8 mouse cellular contexts compared by ENCODE assay signal in genomic region chr17:31294363-31295214, GRCm38 (mm10). TPM values are rescaled to one million over a fixed set of nuclear protein-coding genes. Genes with fewer than 3 reads are reported as not detected.
A peak's percentile ranks its signal among the peaks of the same experiment; 100 is the strongest.
DNase-seq lines count a peak whose midpoint lies in the region; ATAC-seq and TF ChIP-seq lines count a peak whose summit lies in the region.

No protein-coding gene starts in this region.

- TF ChIP-seq POLR2A in small intestine, adult 2 months (IDR thresholded peaks at IDR 0.05; ENCODE audit: low read depth, low read length) = no peak

- H3K27ac ChIP-seq in left cerebral cortex, adult 2 months = no peak overlapping the region
- no peak overlapping the region for H3K27ac ChIP-seq in hindbrain, postnatal 0 days
- peak overlapping the region; percentile 84; the same call in 1 of the 2 replicates for H3K27ac ChIP-seq in small intestine, adult 2 months (ENCODE audit: insufficient read depth, low read depth, low read length)

- WGBS in hindbrain, postnatal 0 days = 84% methylated on average over 15 of the region's 15 CpGs
- 76% methylated on average over 15 of the region's 15 CpGs for WGBS in small intestine, adult 2 months

- intact Hi-C loops in left cerebral cortex, adult 2 months (cut with DNase I) = no loop called here
- intact Hi-C loops in left cerebral cortex, postnatal 25 days (cut with DNase I) = loop anchor here (1.0 kb wide), 1 partner anchor 40 kb away; no protein-coding TSS in a partner anchor

- H3K9ac ChIP-seq in hindbrain, postnatal 0 days (replicated peaks; ENCODE audit: low read length) = no peak overlapping the region

- TF ChIP-seq CTCF in left cerebral cortex, adult 2 months (IDR thresholded peaks at IDR 0.05) = peak; percentile 62
- peak; percentile 57 for TF ChIP-seq CTCF in Patski (IDR thresholded peaks at IDR 0.05)
- TF ChIP-seq CTCF in hindbrain, postnatal 0 days (IDR thresholded peaks at IDR 0.05; ENCODE audit: low read depth) = no peak; the same call in 1 of the 2 replicates
- TF ChIP-seq CTCF in small intestine, adult 2 months (IDR thresholded peaks at IDR 0.05; ENCODE audit: extremely low read depth, insufficient read length, insufficient replicate concordance, low read depth, low read length) = peak; percentile 40; the same call in 1 of the 2 replicates

- no peaks in the 10 kb centered on the region for H3K36me3 ChIP-seq in hindbrain, postnatal 0 days (ENCODE audit: insufficient read depth, low read length)
- no peaks in the 10 kb centered on the region for H3K36me3 ChIP-seq in small intestine, adult 2 months (ENCODE audit: control insufficient read depth, insufficient read depth, low read length)

- ATAC-seq in Patski = no peak
- no peak for ATAC-seq in hindbrain, postnatal 0 days

- peaks cover 17% of the 10 kb centered on the region; the same call in 1 of the 2 replicates for H3K4me1 ChIP-seq in hindbrain, postnatal 0 days (ENCODE audit: insufficient read depth, low read length)
- H3K4me1 ChIP-seq in small intestine, adult 2 months (ENCODE audit: control insufficient read depth, insufficient read depth, insufficient read length, low read length) = peaks cover 8% of the 10 kb centered on the region

- CTCF ChIA-PET in Patski (lab: Charles Lee) = interaction anchor here (0.7 to 1.7 kb wide), 3 partner anchors 10 to 40 kb away, joined by 3 to 6 read pairs (median 3); no protein-coding TSS in a partner anchor

- peak overlapping the region; percentile 98; the same call in 1 of the 2 replicates for H3K4me2 ChIP-seq in hindbrain, postnatal 0 days (ENCODE audit: low read depth, low read length)

- POLR2A ChIA-PET in Patski (lab: Charles Lee) = no interaction called here

- H3K27me3 ChIP-seq in Patski = peaks cover 4% of the 10 kb centered on the region
- no peaks in the 10 kb centered on the region for H3K27me3 ChIP-seq in hindbrain, postnatal 0 days (ENCODE audit: insufficient read depth, low read length)
- no peaks in the 10 kb centered on the region for H3K27me3 ChIP-seq in small intestine, adult 2 months (ENCODE audit: control insufficient read depth, insufficient read depth, low read length)

- no peak overlapping the region for H3K4me3 ChIP-seq in left cerebral cortex, adult 2 months
- no peak overlapping the region for H3K4me3 ChIP-seq in hindbrain, postnatal 0 days (ENCODE audit: low read length)
- H3K4me3 ChIP-seq in small intestine, adult 2 months (ENCODE audit: low read depth, low read length) = peak overlapping the region; percentile 80

- no peak for DNase-seq in left cerebral cortex, adult 2 months (ENCODE audit: extremely low spot score in 1 of 2, low spot score in 2 of 2)
- no peak for DNase-seq in left cerebral cortex, postnatal 25 days (ENCODE audit: low spot score in 2 of 2)
- DNase-seq in Patski (ENCODE audit: low read depth, low spot score) = no peak
- no peak for DNase-seq in hindbrain, postnatal 0 days (ENCODE audit: low spot score)
- no peak for DNase-seq in layer of hippocampus, adult 9-11 months
- no peak for DNase-seq in ovary, postnatal 10 days (ENCODE audit: low spot score)
- DNase-seq in gastrocnemius, postnatal 25 days = no peak

- no peaks in the 10 kb centered on the region for H3K9me3 ChIP-seq in hindbrain, postnatal 0 days (ENCODE audit: low read length)

- in situ Hi-C loops in Patski (cut with MboI; ENCODE audit: low pct_unique_long_range_greater_than_20kb) = no loop called here

RNA-seq across cellular contexts. Expression of gene Slc37a1, which starts 8.0 kb away (rescaled TPM):
- 10 to 100 TPM in 1 of 2 experiments, 1 to 10 TPM in 1; 9.4 to 12.0 TPM for total RNA-seq in left cerebral cortex, adult 2 months (2021)
- total RNA-seq in left cerebral cortex, postnatal 25 days (2021) = 1 to 10 TPM; 6.7 to 9.9 TPM
- polyA plus RNA-seq in Patski (2021) = 4.5 TPM
- total RNA-seq in hindbrain, postnatal 0 days (2014; rRNA removed) = 8.8 and 10.7 TPM in 2 replicates
- polyA plus RNA-seq in hindbrain, postnatal 0 days (2015; fragmentation: Nextera tagmentation; extraction: Ambion mirVana) = 5.7 and 6.8 TPM in 2 replicates
- polyA plus RNA-seq in small intestine, adult 2 months (2012; rRNA removed) = 68.2 and 145 TPM in 2 replicates
- total RNA-seq in gastrocnemius, postnatal 25 days (2021) = 1 to 10 TPM; 3.0 to 5.2 TPM

RNA-seq across cellular contexts. Expression of gene Rsph1, which starts 17.4 kb away (rescaled TPM):
- total RNA-seq in left cerebral cortex, adult 2 months (2021) = 10 to 100 TPM; 14.5 to 19.8 TPM
- total RNA-seq in left cerebral cortex, postnatal 25 days (2021) = 10 to 100 TPM; 16.7 to 17.7 TPM
- 3.1 TPM for polyA plus RNA-seq in Patski (2021)
- total RNA-seq in hindbrain, postnatal 0 days (2014; rRNA removed) = 0.50 and 1.3 TPM in 2 replicates
- 8.9 TPM in 2 replicates for polyA plus RNA-seq in hindbrain, postnatal 0 days (2015; fragmentation: Nextera tagmentation; extraction: Ambion mirVana)
- polyA plus RNA-seq in small intestine, adult 2 months (2012; rRNA removed) = 0.46 TPM in 1 of 2 replicates, not detected in the other
- 10 to 100 TPM in 1 of 2 experiments, 1 to 10 TPM in 1; 8.0 to 10.2 TPM for total RNA-seq in gastrocnemius, postnatal 25 days (2021)
